Mouse (Mus musculus) hematopoietic stem cell, adult 5-6 weeks (primary cell): ENCODE data around the gene Bnipl. TPM values are rescaled to one million over a fixed set of nuclear protein-coding genes. Genes with fewer than 3 reads are reported as not detected.

Experiments used
- ATAC-seq, 2 experiments: fragments of 125-278 bp in 1 of 2; replicated peaks in 1 of 2; 2 replicates each; pipeline ENCODE4 v1.8.0; 2016 to 2017; ENCODE audit warnings: inconsistent platforms in 2 of 2, mild to moderate bottlenecking in 2 of 2, moderate number of reproducible peaks in 2 of 2, low read depth in 1 of 2, moderate TSS enrichment in 1 of 2; ENCODE audit not compliant: low FRiP score in 2 of 2, poor library complexity in 2 of 2, severe bottlenecking in 2 of 2, insufficient read depth in 1 of 2, low TSS enrichment in 1 of 2
- total RNA-seq: library from RNA; stranded (forward); fragments of 172-1452, 232-1000 nt; gene quantifications from 2 replicates; pipeline ENCODE4 v1.2.3, GENCODE M21; 2017

Bnipl gene
- total RNA-seq, 1 experiment from 2014 or later, result not detected

GRCm38 (mm10) chr3:95195772-95196171, 55.2 kb downstream of the Bnipl start:
- ATAC-seq, result no peak

- ATAC-seq, result no peak
Measured at GRCm38 (mm10) chr3:95194721-95195135, 56.3 kb downstream of the Bnipl start.

Other genes with a start within 250 kb of the Bnipl start
- 26.6 and 29.0 TPM in 2 replicates for gene Zfp687, start 235.7 kb downstream of the Bnipl start, total RNA-seq
- gene Psmd4, start 208.6 kb downstream of the Bnipl start, total RNA-seq, result 164 and 233 TPM in 2 replicates
- gene Pip5k1a, start 144.3 kb downstream of the Bnipl start, total RNA-seq, result 20.9 and 23.1 TPM in 2 replicates
- gene Vps72, start 140.2 kb downstream of the Bnipl start, total RNA-seq, result 63.2 and 229 TPM in 2 replicates
- gene Tmod4, start 126.7 kb downstream of the Bnipl start, total RNA-seq, result 0.63 TPM in 1 of 2 replicates, not detected in the other
- gene Scnm1, start 117.2 kb downstream of the Bnipl start, total RNA-seq, result 96.4 and 116 TPM in 2 replicates
- gene Lysmd1, start 117.1 kb downstream of the Bnipl start, total RNA-seq, result 8.6 and 10.4 TPM in 2 replicates
- 15.2 and 16.3 TPM in 2 replicates for gene Tnfaip8l2, start 108.8 kb downstream of the Bnipl start, total RNA-seq
- gene Sema6c, start 90.7 kb downstream of the Bnipl start, total RNA-seq, result 0.31 and 1.3 TPM in 2 replicates
- 51.7 and 52.8 TPM in 2 replicates for gene Gabpb2, start 33.3 kb downstream of the Bnipl start, total RNA-seq
- gene Cdc42se1, start 22.5 kb downstream of the Bnipl start, total RNA-seq, result 60.3 and 67.5 TPM in 2 replicates
- 8.2 and 13.0 TPM in 2 replicates for gene Mllt11, start 19.0 kb downstream of the Bnipl start, total RNA-seq
- gene Gm128, start 9.6 kb downstream of the Bnipl start, total RNA-seq, result 1.6 and 2.3 TPM in 2 replicates
- gene Mindy1, start 30.2 kb upstream of the Bnipl start, total RNA-seq, result 42.4 and 45.4 TPM in 2 replicates
- 9.8 and 11.7 TPM in 2 replicates for gene Prune1, start 30.9 kb upstream of the Bnipl start, total RNA-seq
- gene Anxa9, start 56.0 kb upstream of the Bnipl start, total RNA-seq, result 8.0 and 9.9 TPM in 2 replicates
- gene Cers2, start 63.6 kb upstream of the Bnipl start, total RNA-seq, result 103 and 119 TPM in 2 replicates
- gene Setdb1, start 106.0 kb upstream of the Bnipl start, total RNA-seq, result 37.0 and 46.7 TPM in 2 replicates
- gene 4930558C23Rik, start 151.6 kb upstream of the Bnipl start, total RNA-seq, result not detected in 2 replicates
- 28.8 and 29.3 TPM in 2 replicates for gene Arnt, start 183.2 kb upstream of the Bnipl start, total RNA-seq
- gene Ctsk, start 248.1 kb upstream of the Bnipl start, total RNA-seq, result not detected in 2 replicates